Mouse (Mus musculus) macrophage (primary cell): ENCODE data around the gene Abi1. TPM values are rescaled to one million over a fixed set of nuclear protein-coding genes. Genes with fewer than 3 reads are reported as not detected.
A peak's percentile ranks its signal among the peaks of the same experiment; 100 is the strongest.

ENCODE experiments used
- H3K27ac ChIP-seq: fragments of 350-480 bp; formaldehyde crosslinking; 2 replicates; pipeline ENCODE4 v1.9.0; 2021
- H3K36me3 ChIP-seq: fragments of 350-480 bp; formaldehyde crosslinking; 2 replicates; pipeline ENCODE4 v1.9.0; 2021; ENCODE audit errors: inconsistent target
- H3K4me3 ChIP-seq: fragments of 350-480 bp; formaldehyde crosslinking; 2 replicates; pipeline ENCODE4 v1.9.0; 2021; ENCODE audit errors: inconsistent target
- H3K79me2 ChIP-seq: fragments of 350-480 bp; formaldehyde crosslinking; 2 replicates; pipeline ENCODE4 v1.9.0; 2021; ENCODE audit errors: inconsistent target
- WGBS: methylation state at CpG from one replicate; pipeline ENCODE4 v1.1.7; 2026; ENCODE audit warnings: inconsistent platforms; ENCODE audit not compliant: missing documents; 5-methylcytosine and 5-hydroxymethylcytosine counted together
- polyA plus RNA-seq: library from polyadenylated mRNA; stranded (reverse); fragments of 250-400 nt; gene quantifications from 3 replicates; pipeline ENCODE4 v1.2.4, GENCODE M21; 2018; ENCODE audit warnings: inconsistent platforms
- total RNA-seq, 78 experiments: library from RNA; depleted of rRNA; stranded (reverse); fragments of 250-400 nt; gene quantifications; 1 replicate in 9 of 78; 2 replicates in 24 of 78; 3 replicates in 43 of 78; 4 replicates in 2 of 78; pipeline ENCODE4 v1.2.4; 2018; ENCODE audit warnings: inconsistent platforms in 56 of 78

Gene Abi1
- total RNA-seq (2018; cell fraction: chromatin; rRNA removed) = 100 to 1,000 TPM; 117 to 683 (median 226) TPM
- 100 to 1,000 TPM; 113 to 270 (median 156) TPM for total RNA-seq (2018; cell fraction: cytosol; rRNA removed)
- total RNA-seq (2018; cell fraction: nucleus; rRNA removed) = 100 to 1,000 TPM; 146 to 571 (median 198) TPM
- polyA plus RNA-seq = 113 to 184 TPM (median 141 TPM) in 3 replicates

GRCm38 (mm10) chr2:23040001-23040646 lies at the start of gene Abi1:
Gene Abi1 (minus strand): TSS chr2:23040241.
- 2% methylated on average over 21 of the region's 24 CpGs for WGBS
- peak within 1 kb of the TSS; percentile 98 for H3K4me3 ChIP-seq
- peak within 1 kb of the TSS; percentile 96 for H3K27ac ChIP-seq
- H3K79me2 ChIP-seq = peaks cover 44% of the 10 kb centered on the region
- H3K36me3 ChIP-seq = no peaks in the 10 kb centered on the region

DNA sequence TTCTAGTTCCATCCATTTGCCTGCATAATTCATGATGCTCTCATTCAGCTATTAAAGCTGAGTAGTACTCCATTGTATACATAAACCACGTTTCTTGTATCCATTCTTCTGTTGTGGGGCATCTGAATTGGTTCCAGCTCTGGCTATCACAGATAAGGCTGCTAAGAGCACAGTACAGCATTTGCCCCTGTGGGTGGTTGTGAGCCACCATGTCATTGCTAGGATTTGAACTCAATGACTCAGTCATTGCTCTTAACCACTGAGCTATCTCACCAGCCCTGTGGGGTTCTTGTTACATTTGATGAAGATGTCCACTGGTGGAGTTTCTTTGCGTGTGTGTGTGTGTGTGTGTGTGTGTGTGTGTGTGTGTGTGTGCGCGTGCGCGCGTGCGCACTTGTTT lies 44.5 kb upstream of the Abi1 start:
- peaks cover 4% of the 10 kb centered on the region; the same call in 1 of the 2 replicates for H3K79me2 ChIP-seq
- H3K36me3 ChIP-seq = peaks cover 50% of the 10 kb centered on the region
- no peak overlapping the region for H3K27ac ChIP-seq
- WGBS = 87% methylated on average over 2 of the region's 8 CpGs
- H3K4me3 ChIP-seq = no peak overlapping the region

- H3K36me3 ChIP-seq = peaks cover 63% of the 10 kb centered on the region
- H3K79me2 ChIP-seq = peaks cover 27% of the 10 kb centered on the region
- WGBS = 95% methylated on average over 2 of the region's 2 CpGs
- H3K27ac ChIP-seq = no peak overlapping the region
- H3K4me3 ChIP-seq = no peak overlapping the region
Measured at GRCm38 (mm10) chr2:23078588-23078987, 38.5 kb upstream of the Abi1 start.

DNA sequence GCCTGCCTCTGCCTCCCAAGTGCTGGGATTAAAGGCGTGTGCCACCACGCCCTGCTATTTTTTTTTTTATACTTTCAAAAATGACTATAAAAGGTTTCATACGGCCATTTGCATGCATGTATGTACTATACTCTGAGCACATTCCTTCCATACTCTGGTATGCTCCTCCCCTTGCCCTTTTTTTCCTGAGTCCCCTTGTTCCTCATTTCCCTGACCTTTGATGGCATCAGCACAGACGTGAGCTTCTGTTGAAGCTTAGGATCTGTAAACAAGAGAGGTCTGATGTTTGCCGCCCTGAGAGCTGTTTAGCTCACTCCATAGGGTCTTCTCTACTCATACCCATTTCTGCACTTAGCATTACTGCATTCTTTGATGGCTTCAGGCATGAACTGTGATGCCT lies 37.7 kb upstream of the Abi1 start:
- 82% methylated on average over 5 of the region's 5 CpGs for WGBS
- Histone ChIP-seq H3K79me2 (peaks cover 36% of the 10 kb centered on the region), H3K27ac (no peak overlapping the region), H3K36me3 (peaks cover 55% of the 10 kb centered on the region), H3K4me3 (no peak overlapping the region)

DNA sequence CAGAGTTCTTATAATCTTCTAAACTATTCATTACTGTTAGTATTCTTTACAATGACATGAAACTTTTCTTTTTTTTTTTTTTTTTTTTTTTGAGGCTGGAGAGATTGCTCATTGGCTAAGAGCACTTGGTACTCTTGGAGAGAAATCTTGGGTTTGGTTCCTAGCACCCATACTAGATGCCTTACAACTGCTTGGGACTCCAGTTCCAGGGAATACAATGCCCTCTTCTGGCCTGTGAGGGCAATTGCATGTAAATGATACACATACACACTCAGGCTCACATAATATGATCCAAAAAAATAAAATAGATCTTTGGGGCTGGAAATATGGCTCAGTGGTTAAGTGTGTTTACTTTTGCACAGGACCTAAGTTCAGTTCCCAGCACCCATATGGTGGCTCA lies 36.7 kb upstream of the Abi1 start:
- Histone ChIP-seq H3K4me3 (no peak overlapping the region), H3K36me3 (peaks cover 50% of the 10 kb centered on the region), H3K79me2 (peaks cover 45% of the 10 kb centered on the region), H3K27ac (no peak overlapping the region)

- Histone ChIP-seq H3K27ac (no peak overlapping the region), H3K4me3 (no peak overlapping the region), H3K36me3 (peaks cover 41% of the 10 kb centered on the region), H3K79me2 (peaks cover 55% of the 10 kb centered on the region)
Measured at GRCm38 (mm10) chr2:23075846-23076245, 35.8 kb upstream of the Abi1 start.

GRCm38 (mm10) chr2:23071406-23071805 lies 31.4 kb upstream of the Abi1 start:
- peaks cover 21% of the 10 kb centered on the region for H3K36me3 ChIP-seq
- WGBS = 100% methylated on average over 1 of the region's 1 CpGs
- peaks cover 68% of the 10 kb centered on the region for H3K79me2 ChIP-seq
- H3K4me3 ChIP-seq = no peak overlapping the region
- no peak overlapping the region for H3K27ac ChIP-seq

- Histone ChIP-seq H3K27ac (no peak overlapping the region), H3K79me2 (peaks cover 59% of the 10 kb centered on the region), H3K4me3 (no peak overlapping the region), H3K36me3 (peaks cover 11% of the 10 kb centered on the region)
- 100% methylated on average over 2 of the region's 2 CpGs for WGBS
Measured at GRCm38 (mm10) chr2:23070491-23070890, 30.4 kb upstream of the Abi1 start.

- peaks cover 46% of the 10 kb centered on the region for H3K79me2 ChIP-seq
- H3K36me3 ChIP-seq = no peaks in the 10 kb centered on the region
- H3K4me3 ChIP-seq = peak overlapping the region; percentile 85
- WGBS = under 1% methylated on average over 45 of the region's 50 CpGs
- H3K27ac ChIP-seq = peak overlapping the region; percentile 86
Measured at GRCm38 (mm10) chr2:23068894-23069744, 29.1 kb upstream of the Abi1 start.

- H3K4me3 ChIP-seq = peak overlapping the region; percentile 85
- 1% methylated on average over 21 of the region's 21 CpGs for WGBS
- peak overlapping the region; percentile 86 for H3K27ac ChIP-seq
- H3K36me3 ChIP-seq = no peaks in the 10 kb centered on the region
- H3K79me2 ChIP-seq = peaks cover 38% of the 10 kb centered on the region
Measured at GRCm38 (mm10) chr2:23068370-23068737, 28.3 kb upstream of the Abi1 start.

DNA sequence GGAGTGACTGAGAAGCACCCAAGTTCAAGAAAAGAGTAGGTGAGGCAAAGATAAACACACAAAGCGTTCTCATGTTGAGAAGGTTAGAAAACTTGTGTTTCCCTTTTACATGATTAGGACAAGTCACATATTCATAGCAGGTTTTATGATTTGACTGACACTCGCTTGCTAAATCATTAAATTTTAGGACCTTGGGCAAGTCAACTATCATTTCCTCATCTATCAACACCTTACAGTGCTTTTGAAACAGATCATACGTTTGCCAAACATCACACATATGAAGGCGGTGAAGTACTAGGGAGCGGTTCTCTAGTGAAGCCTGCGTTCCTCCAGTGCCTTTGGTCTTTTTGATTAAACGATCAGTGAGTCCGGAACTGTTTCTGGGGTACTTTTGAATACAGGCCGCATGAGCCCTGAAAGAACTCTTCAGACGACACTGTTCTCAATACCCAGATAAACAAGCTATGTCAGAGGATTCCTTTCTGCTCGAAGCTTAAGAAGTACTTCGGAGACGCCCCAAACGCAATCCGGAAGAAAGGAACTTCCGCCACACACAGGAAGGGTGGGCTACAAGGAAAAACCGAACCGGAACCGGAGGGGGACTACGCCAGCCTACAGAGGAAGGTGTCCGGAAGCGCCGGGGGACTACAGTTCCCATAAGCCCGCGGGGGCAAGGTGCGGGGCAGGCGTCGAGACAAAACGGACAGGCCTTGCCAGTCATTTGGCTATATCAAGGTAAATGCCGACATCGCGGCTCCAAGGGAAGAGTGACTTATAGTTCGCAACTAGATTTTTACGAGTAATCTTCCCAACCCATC lies 27.7 kb upstream of the Abi1 start, which contains the start of gene Acbd5:
TSS of gene Acbd5 (plus strand) at position 616 of the 818 bp plus-strand sequence.
- H3K4me3 ChIP-seq = peak within 1 kb of the TSS; percentile 85
- peak within 1 kb of the TSS; percentile 86 for H3K27ac ChIP-seq
- H3K79me2 ChIP-seq = peaks cover 32% of the 10 kb centered on the region
- no peaks in the 10 kb centered on the region for H3K36me3 ChIP-seq
- WGBS = 3% methylated on average over 33 of the region's 34 CpGs

- Histone ChIP-seq H3K27ac (peak overlapping the region; percentile 64), H3K79me2 (no peaks in the 10 kb centered on the region), H3K4me3 (no peak overlapping the region), H3K36me3 (no peaks in the 10 kb centered on the region)
- 8% methylated on average over 6 of the region's 6 CpGs for WGBS
Measured at GRCm38 (mm10) chr2:23052523-23052922, 12.5 kb upstream of the Abi1 start.

DNA sequence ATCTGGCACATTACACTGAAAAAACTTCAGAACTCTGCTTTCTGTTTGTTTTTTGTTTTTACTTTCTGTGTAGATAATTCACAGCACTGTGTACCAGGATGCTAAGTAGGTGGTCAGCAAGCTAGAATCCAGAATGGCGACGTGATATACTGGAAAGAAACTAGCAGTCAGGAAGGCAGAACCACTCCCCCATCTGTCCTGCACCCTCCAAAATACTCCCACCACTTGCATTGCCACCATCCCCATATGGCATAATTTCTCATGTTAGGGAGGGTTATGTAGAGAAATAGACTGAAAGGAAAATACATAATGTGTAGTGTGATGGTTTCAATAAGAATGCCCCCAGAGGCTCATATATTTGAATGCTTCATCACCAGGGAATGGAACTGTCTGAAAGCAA lies 11.8 kb upstream of the Abi1 start:
- peak overlapping the region; percentile 64 for H3K27ac ChIP-seq
- no peak overlapping the region for H3K4me3 ChIP-seq
- WGBS = 80% methylated on average over 2 of the region's 2 CpGs
- H3K36me3 ChIP-seq = no peaks in the 10 kb centered on the region
- H3K79me2 ChIP-seq = no peaks in the 10 kb centered on the region

DNA sequence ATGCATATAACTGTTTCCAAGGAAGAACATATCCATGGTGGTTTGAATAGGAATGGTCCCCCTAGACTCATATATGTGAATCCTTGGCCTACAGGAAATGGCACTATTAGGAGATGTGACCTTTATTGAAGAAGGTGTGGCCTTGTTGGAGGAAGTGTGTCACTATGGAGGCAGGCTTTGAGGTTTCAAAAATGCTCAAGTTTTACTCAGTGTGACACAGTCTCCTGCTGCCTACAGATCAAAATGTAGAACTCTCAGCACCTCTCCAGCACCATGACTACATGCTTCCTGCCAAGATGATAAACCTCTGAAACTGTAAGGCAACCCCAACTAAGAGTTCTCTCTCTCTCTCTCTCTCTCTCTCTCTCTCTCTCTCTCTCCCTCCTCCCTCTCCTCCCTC lies 8.0 kb upstream of the Abi1 start:
- Histone ChIP-seq H3K36me3 (no peaks in the 10 kb centered on the region), H3K79me2 (no peaks in the 10 kb centered on the region), H3K4me3 (no peak overlapping the region), H3K27ac (no peak overlapping the region)
